Mouse (Mus musculus): ENCODE data around the gene Camk2g. TPM values are rescaled to one million over a fixed set of nuclear protein-coding genes. Genes with fewer than 3 reads are reported as not detected.

The Camk2g gene
- polyA plus RNA-seq, 1 experiment from 2014 or later, result 42.3 TPM

- Histone ChIP-seq H3K9me3 (no peaks in the 10 kb centered on the region), H3K27me3 (replicated peaks) (no peaks in the 10 kb centered on the region), H3K27ac (no peak overlapping the region), H3K4me2 (replicated peaks) (no peak overlapping the region), H3K36me3 (peaks cover 33% of the 10 kb centered on the region), H3K4me1 (replicated peaks) (peaks cover 18% of the 10 kb centered on the region), H3K9ac (no peak overlapping the region), H3K4me3 (replicated peaks) (no peak overlapping the region)
- WGBS, result 85% methylated on average over 9 of the region's 9 CpGs
- no peak for ATAC-seq
Measured at GRCm38 (mm10) chr14:20730853-20731602, 62.9 kb downstream of the Camk2g start.

GRCm38 (mm10) chr14:20729871-20730270, 64.0 kb downstream of the Camk2g start:
- H3K4me2 ChIP-seq (replicated peaks), result no peak overlapping the region
- ATAC-seq, result no peak
- no peak overlapping the region for H3K4me3 ChIP-seq (replicated peaks)
- no peaks in the 10 kb centered on the region for H3K27me3 ChIP-seq (replicated peaks)
- no peak overlapping the region for H3K27ac ChIP-seq
- peaks cover 11% of the 10 kb centered on the region for H3K4me1 ChIP-seq (replicated peaks)
- H3K36me3 ChIP-seq, result peaks cover 39% of the 10 kb centered on the region
- no peaks in the 10 kb centered on the region for H3K9me3 ChIP-seq
- 94% methylated on average over 9 of the region's 9 CpGs for WGBS
- no peak overlapping the region for H3K9ac ChIP-seq

- ATAC-seq, result peak; percentile 88
- H3K27ac ChIP-seq, result peak overlapping the region; percentile 76
- peaks cover 72% of the 10 kb centered on the region for H3K36me3 ChIP-seq
- H3K4me2 ChIP-seq (replicated peaks), result no peak overlapping the region
- H3K4me3 ChIP-seq (replicated peaks), result no peak overlapping the region
- H3K27me3 ChIP-seq (replicated peaks), result no peaks in the 10 kb centered on the region
- no peak overlapping the region for H3K9ac ChIP-seq
- no peaks in the 10 kb centered on the region for H3K9me3 ChIP-seq
- peaks cover 5% of the 10 kb centered on the region; the same call in 1 of the 2 replicates for H3K4me1 ChIP-seq (replicated peaks)
- 47% methylated on average over 6 of the region's 6 CpGs for WGBS
Measured at GRCm38 (mm10) chr14:20725660-20726339, 68.1 kb downstream of the Camk2g start.

- Histone ChIP-seq H3K36me3 (peaks cover 69% of the 10 kb centered on the region), H3K9ac (no peak overlapping the region)
- ATAC-seq, result no peak
Measured at GRCm38 (mm10) chr14:20724043-20724442, 69.8 kb downstream of the Camk2g start.

GRCm38 (mm10) chr14:20723006-20723405, 70.9 kb downstream of the Camk2g start:
- ATAC-seq, result no peak
- H3K4me1 ChIP-seq (replicated peaks), result peaks cover 5% of the 10 kb centered on the region; the same call in 1 of the 2 replicates
- 90% methylated on average over 12 of the region's 12 CpGs for WGBS
- peaks cover 72% of the 10 kb centered on the region for H3K36me3 ChIP-seq
- H3K4me3 ChIP-seq (replicated peaks), result no peak overlapping the region
- H3K27me3 ChIP-seq (replicated peaks), result no peaks in the 10 kb centered on the region
- no peaks in the 10 kb centered on the region for H3K9me3 ChIP-seq
- H3K9ac ChIP-seq, result no peak overlapping the region
- no peak overlapping the region for H3K4me2 ChIP-seq (replicated peaks)
- H3K27ac ChIP-seq, result no peak overlapping the region

More at GRCm38 (mm10) chr14:20724043-20724442, 69.8 kb downstream of the Camk2g start:
- Histone ChIP-seq H3K4me3 (replicated peaks) (no peak overlapping the region), H3K27ac (no peak overlapping the region), H3K9me3 (no peaks in the 10 kb centered on the region), H3K27me3 (replicated peaks) (no peaks in the 10 kb centered on the region), H3K4me1 (replicated peaks) (peaks cover 5% of the 10 kb centered on the region; the same call in 1 of the 2 replicates), H3K4me2 (replicated peaks) (no peak overlapping the region)
- 16% methylated on average over 5 of the region's 5 CpGs for WGBS

- Histone ChIP-seq H3K4me1 (replicated peaks) (peaks cover 5% of the 10 kb centered on the region; the same call in 1 of the 2 replicates), H3K27me3 (replicated peaks) (no peaks in the 10 kb centered on the region), H3K9me3 (no peaks in the 10 kb centered on the region), H3K36me3 (peaks cover 74% of the 10 kb centered on the region), H3K9ac (no peak overlapping the region), H3K4me2 (replicated peaks) (no peak overlapping the region), H3K27ac (no peak overlapping the region), H3K4me3 (replicated peaks) (no peak overlapping the region)
- no peak for ATAC-seq
- WGBS, result 85% methylated on average over 4 of the region's 4 CpGs
Measured at GRCm38 (mm10) chr14:20721371-20721770, 72.5 kb downstream of the Camk2g start.

- Histone ChIP-seq H3K36me3 (peaks cover 74% of the 10 kb centered on the region), H3K9me3 (no peaks in the 10 kb centered on the region), H3K27me3 (replicated peaks) (no peaks in the 10 kb centered on the region), H3K27ac (no peak overlapping the region), H3K4me3 (replicated peaks) (no peak overlapping the region), H3K4me1 (replicated peaks) (no peaks in the 10 kb centered on the region), H3K4me2 (replicated peaks) (no peak overlapping the region), H3K9ac (no peak overlapping the region)
- 94% methylated on average over 12 of the region's 12 CpGs for WGBS
- no peak for ATAC-seq
Measured at GRCm38 (mm10) chr14:20719767-20720166, 74.1 kb downstream of the Camk2g start.

GRCm38 (mm10) chr14:20718443-20718842, 75.4 kb downstream of the Camk2g start:
- Histone ChIP-seq H3K9me3 (no peaks in the 10 kb centered on the region), H3K4me2 (replicated peaks) (no peak overlapping the region), H3K27ac (no peak overlapping the region), H3K27me3 (replicated peaks) (no peaks in the 10 kb centered on the region), H3K9ac (no peak overlapping the region), H3K4me3 (replicated peaks) (no peak overlapping the region), H3K4me1 (replicated peaks) (0 out of 2 replicates have a peak, but pooled peaks cover 4% of the 10 kb centered on the region), H3K36me3 (peaks cover 75% of the 10 kb centered on the region)
- WGBS, result 89% methylated on average over 10 of the region's 10 CpGs
- no peak for ATAC-seq

- peak overlapping the region; percentile 66; the same call in 1 of the 2 replicates for H3K27ac ChIP-seq
- no peak overlapping the region; the same call in 1 of the 2 replicates for H3K4me2 ChIP-seq (replicated peaks)
- H3K36me3 ChIP-seq, result peaks cover 47% of the 10 kb centered on the region
- H3K9me3 ChIP-seq, result no peaks in the 10 kb centered on the region
- H3K9ac ChIP-seq, result peak overlapping the region; percentile 29; the same call in 1 of the 2 replicates
- WGBS, result 52% methylated on average over 11 of the region's 11 CpGs
- H3K27me3 ChIP-seq (replicated peaks), result no peaks in the 10 kb centered on the region
- no peak overlapping the region for H3K4me3 ChIP-seq (replicated peaks)
- ATAC-seq, result peak; percentile 87
- peaks cover 9% of the 10 kb centered on the region for H3K4me1 ChIP-seq (replicated peaks)
Measured at GRCm38 (mm10) chr14:20713832-20714231, 80.1 kb downstream of the Camk2g start.

GRCm38 (mm10) chr14:20708239-20708638, 85.6 kb downstream of the Camk2g start:
- Histone ChIP-seq H3K27me3 (replicated peaks) (no peaks in the 10 kb centered on the region), H3K4me1 (replicated peaks) (peaks cover 6% of the 10 kb centered on the region), H3K27ac (no peak overlapping the region), H3K9me3 (no peaks in the 10 kb centered on the region), H3K9ac (peak overlapping the region; percentile 84), H3K4me3 (replicated peaks) (peak overlapping the region; percentile 82), H3K4me2 (replicated peaks) (peak overlapping the region; percentile 56), H3K36me3 (peaks cover 9% of the 10 kb centered on the region)
- 6% methylated on average over 10 of the region's 10 CpGs for WGBS
- ATAC-seq, result no peak

- peak; percentile 94 for ATAC-seq
- H3K36me3 ChIP-seq, result peaks cover 9% of the 10 kb centered on the region
- peaks cover 6% of the 10 kb centered on the region for H3K4me1 ChIP-seq (replicated peaks)
- no peaks in the 10 kb centered on the region for H3K9me3 ChIP-seq
- H3K27me3 ChIP-seq (replicated peaks), result no peaks in the 10 kb centered on the region
- peak within 1 kb of the TSS; percentile 84 for H3K9ac ChIP-seq
- H3K27ac ChIP-seq, result peak within 1 kb of the TSS; percentile 81
- peak within 1 kb of the TSS; percentile 56 for H3K4me2 ChIP-seq (replicated peaks)
- H3K4me3 ChIP-seq (replicated peaks), result peak within 1 kb of the TSS; percentile 82
- WGBS, result under 1% methylated on average over 80 of the region's 80 CpGs
Measured at GRCm38 (mm10) chr14:20707201-20708190, 86.4 kb downstream of the Camk2g start, which contains the start of gene Zswim8. TSS of gene Zswim8 (plus strand) at chr14:20707552.

Data from intestine, embryonic 15.5 days (tissue).